Mouse (Mus musculus) lung, postnatal 14 days (tissue): ENCODE data around the gene Wbp1.

ENCODE experiments used
- DNase-seq: peaks from one replicate; pipeline ENCODE4 v3.0.0; 2021

The Wbp1 gene

DNA sequence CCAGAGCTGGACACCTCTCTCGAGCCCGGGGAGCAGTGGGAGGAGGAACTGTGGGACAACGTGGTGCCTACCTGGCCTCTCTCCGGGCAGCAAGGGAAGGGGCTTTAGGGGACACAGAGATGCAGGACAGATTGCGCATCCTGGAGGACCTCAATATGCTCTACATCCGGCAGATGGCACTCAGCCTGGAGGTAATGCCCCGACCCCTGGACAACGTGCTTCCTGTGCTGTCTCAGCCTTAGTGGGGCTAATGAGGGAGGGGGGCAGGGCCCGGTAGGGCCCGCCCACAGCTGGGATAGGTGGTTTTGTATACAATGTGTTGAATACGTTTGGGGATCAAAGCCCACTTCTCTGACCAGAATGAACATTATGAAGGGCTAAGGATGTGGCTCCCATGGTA, 16.7 kb upstream of the Wbp1 start:
- DNase-seq: no peak

DNA sequence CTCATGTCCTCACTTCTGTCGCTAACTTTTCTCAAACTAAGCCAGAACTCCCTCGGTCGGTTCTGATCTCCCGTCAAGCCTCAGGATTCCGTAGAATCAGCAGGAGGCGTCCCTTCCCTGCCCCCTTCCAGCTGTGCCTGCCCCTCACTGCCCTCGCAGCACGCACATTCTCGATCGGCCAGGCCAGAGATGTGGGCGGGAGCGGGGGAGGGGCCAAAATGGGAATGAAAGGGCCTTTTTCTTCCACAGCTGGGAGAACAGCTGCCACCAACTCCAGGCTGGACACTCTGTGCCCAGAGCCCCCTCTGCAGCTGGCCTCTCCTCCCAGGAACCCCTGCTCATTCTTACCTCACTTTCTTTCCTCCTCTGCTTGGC, 16.2 kb upstream of the Wbp1 start:
- peak; percentile 89 for DNase-seq

DNA sequence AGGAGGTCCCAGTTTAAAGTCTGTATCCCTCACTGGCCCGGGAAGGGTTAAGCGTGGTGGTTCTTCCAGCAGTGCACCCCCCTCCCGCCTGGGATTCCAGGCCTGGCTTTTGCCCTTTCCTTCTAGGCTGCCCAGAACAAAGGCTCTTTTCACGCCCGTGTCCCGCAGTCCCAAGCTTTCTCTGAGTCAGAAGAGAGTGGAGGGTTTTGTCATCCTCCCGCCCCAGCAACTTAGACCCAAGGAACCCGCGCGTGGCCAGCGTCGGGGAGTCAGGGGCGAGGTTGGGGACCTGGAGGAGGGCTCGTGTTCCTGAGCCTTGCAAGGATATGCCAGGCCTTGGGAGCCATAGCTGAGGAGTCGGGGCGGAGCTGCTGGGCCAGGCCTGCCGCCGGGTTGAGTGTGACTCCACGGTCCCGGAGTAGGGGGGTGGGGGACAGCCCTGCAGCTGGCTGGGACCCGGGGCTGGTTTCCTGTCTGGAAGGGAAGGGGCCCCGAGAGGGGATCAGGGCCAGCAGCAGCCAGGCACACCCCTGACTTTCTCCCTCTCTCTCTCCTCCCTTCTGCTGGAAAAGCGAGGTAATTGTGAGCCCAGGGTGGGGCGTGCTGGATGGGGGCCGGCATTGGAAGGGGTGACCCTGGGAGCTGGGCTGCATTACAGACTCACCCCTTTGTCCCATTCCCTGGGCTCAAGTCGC, 15.7 kb upstream of the Wbp1 start:
- peak; percentile 68 for DNase-seq

DNA sequence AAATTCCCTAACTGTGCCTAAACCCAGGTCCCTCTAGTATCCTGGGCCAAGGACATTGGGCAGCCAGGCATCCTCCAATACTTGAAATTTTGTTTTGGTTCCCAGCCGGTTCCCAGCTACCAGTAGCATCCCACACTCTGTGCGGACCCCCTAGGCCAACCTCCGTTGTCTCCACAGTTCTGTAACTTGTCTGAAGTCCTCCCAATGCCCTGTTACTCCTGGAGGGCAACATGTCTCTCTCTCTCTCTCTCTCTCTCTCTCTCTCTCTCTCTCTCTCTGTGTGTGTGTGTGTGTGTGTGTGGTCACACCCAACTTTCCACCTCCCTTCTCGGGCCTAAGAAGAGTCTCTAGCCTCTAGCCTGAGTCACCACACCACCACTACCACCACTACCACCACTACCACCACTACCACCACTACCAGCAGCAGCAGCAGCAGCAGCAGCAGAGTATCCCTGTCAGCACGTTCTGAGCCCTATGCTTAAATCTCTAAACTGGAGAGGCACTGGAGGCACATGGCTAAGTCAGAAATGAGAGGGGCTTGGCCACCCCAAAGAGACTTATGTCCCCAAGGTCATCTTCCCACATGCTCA, 15.0 kb upstream of the Wbp1 start:
- no peak for DNase-seq

DNA sequence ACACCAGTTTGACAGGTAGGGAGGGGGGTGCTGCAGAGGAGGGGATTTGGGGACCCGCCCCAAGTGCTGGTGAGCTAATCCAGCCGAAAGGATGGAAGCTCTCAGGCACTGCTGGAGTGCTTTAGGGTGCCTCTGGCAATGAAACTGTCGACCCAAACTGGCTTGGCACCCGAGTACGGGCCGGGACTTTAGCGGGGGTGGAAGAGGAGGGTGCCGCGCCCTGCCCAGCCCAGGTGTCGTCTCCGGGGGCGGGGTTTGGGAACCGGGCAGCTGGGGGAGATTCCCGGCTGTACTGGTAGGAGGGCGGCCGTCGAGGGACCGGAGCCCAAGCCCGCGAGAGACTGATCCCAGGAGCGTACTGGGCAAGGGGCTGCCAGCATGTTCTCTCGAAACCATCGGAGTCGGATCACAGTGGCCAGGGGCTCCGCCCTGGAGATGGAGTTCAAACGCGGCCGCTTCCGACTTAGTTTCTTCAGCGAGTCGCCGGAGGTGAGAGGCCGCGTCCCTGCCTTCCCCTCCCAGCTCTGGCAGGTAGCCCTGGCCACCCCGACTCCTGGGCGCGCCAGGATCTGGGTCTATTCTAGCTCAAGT, 14.3 kb upstream of the Wbp1 start:
- peak; percentile 66 for DNase-seq

DNA sequence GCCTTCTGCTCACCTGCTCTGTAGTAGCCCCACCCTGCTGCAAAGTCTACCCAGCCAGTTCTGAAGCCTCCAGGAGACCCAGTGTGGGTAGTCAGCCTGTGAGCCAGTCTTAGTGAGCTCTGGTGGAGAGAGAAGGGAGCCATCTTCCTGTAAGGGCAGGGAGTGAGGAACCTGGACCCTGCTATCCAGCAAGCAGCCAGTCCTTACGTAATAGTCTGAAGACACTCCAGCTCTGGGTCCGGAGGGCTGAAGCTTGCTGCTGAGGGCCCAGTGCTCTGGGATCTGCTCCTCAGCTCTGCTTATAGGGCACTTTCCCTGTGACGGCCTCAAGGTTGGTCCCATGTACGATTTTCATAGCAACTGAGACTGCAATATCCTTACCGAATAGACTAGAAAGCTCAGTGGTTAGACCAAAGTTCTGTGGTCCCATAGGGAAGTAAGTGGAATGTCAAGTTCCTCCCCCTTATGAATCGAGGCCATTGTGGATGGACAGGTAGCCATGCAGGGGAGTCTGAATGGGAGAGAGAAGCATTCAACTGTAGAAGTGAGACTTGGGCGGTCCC, 13.7 kb upstream of the Wbp1 start, which contains the start of gene Rtkn:
Gene Rtkn, plus strand, starts transcription at position 513 of the 563 bp plus-strand sequence.
- no peak for DNase-seq

DNA sequence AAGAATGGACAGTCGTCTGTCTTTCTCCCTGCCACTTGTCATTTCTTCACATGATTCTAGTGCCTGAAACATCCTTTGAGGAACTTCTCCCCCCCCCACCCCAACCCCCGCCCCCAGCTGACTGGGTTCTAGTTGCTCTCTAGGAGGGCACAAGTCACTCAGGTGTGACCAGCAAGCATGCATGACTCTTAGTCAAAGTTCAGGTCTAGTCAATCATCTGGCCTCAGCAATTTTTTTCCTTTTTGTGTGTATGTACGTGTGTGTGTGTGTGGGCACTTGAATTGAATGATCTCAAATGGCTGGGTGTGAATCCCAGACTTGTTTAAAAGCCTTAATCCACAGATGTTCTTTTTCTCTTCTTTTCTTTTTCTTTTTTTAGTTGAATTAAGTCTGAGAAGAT, 12.9 kb upstream of the Wbp1 start:
- DNase-seq: no peak

DNA sequence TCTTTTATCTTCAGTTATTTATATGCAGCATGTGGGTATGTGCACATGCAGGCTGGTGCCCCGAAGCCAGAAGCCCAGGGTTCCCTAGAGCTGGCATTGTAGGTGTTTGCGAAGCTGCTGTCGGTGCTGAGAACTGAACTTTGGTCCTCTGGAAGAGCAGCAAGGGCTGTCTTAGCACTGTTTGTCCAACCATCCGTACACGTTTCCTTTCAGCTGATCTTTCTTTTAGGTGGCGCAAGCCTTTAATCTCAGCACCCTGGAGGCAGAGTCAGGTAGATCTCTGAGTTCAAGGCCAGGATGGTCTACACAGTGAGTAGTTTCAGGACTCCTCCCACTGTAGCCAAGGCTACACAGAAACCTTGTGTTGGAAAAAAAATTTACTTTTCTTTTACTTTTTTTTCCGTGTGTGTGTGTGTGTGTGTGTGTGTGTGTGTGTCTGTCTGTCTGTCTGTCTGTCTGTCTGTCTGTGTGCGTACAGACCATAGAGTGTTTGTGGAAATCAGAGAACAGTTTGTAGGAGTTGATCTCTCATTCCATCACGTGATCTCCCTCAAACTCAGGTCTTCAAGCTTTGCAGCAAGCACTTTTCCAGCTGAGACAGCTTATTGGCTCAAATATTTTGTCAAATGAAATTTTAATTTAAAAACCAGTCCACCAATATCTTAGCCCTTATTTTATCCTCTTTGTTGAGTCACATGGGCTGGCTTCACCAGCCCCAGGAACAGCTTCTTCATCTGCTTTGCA, 11.0 kb upstream of the Wbp1 start:
- no peak for DNase-seq

DNA sequence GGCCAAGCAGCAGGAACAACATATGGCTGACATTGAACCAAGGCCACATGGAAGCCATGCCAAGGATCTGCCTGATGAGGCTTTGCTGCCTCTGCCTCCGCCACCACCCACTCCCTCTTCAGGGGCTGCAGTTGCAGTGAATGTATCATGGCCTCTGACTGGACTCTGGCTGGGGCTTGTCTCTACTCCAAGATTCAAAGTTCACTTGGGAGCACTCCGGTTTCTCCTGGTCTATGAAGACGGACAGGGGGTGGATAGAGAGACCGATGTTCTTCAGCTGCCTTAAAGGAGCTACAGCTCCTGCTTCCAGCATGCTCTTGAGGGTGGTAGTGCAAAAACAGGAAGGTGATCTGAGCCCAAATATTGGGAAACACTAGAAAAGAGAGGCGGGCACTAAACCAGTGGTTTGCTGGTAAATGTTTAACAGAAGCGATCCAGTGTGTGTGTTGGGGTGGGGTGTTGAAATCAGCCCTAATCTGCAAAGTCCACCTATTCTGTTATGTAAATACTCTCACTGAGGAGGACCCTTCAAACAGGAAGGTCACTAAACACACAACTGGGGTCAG, 10.2 kb upstream of the Wbp1 start:
- DNase-seq: no peak

DNA sequence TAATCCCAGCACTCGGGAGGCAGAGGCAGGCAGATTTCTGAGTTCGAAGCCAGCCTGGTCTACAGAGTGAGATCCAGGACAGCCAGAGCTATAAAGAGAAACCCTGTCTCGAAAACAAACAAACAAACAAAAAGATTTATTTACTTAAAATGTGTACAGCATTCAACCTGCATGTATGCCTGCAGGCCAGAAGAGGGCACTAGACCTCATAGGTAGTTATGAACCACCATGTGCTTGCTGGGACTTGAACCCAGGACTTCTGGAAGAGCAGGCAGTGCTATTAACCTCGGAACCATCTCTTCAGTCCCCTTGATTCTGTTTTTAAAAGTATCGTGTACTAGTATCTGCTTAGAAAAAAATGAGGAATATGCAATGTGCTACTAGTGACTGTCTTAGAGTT, 6.1 kb upstream of the Wbp1 start:
- DNase-seq: no peak

DNA sequence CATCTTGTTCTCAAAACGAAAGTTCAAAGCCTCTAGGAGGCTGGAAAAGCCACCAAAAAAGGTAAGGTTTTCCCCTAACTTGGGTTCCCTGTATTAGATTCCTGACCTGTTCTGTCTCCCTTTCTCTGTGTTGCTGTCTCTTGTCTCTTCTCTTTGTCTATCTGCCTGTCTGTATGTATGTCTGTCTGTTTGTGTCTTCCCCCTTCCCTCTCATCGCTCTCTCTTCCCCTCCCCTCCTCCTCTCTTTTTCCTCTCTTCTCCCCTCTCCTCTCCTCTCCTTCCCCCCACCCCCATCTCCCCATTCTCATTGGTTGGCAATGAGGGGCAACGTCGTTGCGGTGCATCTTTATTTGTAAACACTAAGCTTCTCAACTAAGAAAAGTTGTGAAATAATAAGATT, 4.0 kb upstream of the Wbp1 start, which contains the start of gene Ino80b:
Gene Ino80b, minus strand, starts transcription at position 101 of the 400 bp plus-strand sequence.
- DNase-seq: no peak

DNA sequence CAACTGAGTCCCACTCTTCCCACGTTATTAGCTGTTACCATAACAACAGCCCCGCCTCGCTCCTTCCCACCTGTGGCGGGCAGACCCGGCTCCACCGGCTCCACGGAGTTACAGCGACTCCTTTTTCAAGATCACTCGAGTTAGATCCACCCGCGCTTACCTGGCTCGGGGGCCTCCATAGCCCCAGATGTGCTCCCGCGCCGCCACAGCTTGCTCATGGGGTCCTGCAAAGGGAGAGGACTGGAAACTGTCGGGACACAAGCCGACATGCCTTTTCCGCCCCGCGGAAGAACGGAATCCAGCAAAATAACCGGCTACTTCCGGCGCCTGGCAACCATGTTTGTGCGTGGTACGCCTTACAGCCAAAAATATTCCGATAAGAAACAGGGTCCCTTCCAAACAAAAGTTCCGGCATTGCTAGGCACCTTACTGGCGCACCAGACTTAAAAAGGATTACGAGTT, 3.5 kb upstream of the Wbp1 start:
- peak; percentile 91 for DNase-seq

DNA sequence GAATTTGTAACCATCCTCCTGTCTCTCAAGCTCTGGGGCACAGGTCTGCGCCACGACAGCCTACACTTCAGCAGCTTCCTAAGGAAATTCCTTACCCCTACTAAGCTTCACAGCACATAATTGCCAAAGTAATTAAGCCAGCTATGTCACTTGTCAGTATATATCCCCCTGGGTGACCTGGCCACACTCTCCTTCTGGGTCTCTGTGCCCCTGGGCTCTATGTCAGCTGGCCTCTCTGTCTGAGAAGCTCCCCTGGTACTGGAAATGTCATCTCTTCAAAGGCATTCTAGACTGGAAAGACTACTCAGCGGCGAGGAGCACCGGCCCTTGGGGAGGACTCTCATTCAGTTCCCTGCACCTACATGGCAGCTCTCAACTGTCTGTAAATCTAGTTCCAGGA, 1.6 kb upstream of the Wbp1 start:
- no peak for DNase-seq

DNA sequence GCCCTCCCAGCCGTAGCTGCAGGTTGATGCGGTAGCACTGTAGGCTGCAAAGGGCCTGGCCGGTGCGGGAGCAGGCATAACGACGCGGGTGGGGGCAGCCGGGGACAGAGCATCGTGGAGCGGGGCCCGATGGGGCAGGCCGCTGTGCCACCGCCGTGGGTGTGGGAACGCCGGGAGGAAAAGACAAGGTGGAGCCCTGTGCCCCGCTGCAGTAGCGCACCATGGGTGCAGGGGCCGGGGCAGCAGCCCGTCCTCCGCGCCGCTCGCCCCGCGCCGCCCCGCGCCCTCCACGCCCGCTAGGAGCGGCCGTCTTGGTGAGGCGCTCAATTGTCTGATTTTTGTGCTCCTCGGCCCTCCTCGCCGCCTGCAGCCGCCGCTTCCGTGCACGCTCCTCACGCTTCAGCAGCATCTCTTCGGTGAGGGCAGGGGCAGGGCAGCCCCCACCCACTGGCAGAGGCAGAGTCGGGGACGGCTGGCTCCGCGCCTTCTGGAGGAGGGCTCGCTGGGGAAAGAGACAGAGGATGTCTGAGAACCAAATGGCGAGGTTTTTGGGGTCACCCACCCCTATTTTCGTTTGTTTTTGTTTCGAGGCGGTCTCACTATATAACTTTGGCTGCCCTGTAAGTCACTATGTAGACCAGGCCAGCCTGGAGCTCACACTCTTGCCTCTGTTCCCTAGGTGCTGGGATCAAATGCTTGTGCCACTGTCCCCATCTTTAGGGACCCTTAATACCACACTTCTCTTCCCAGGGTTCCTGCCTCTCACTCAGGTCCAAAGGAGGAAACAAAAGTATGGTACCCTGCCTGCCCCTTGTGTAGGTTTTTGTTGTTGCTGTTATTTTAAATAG, 728 bp upstream of the Wbp1 start:
- no peak for DNase-seq

DNA sequence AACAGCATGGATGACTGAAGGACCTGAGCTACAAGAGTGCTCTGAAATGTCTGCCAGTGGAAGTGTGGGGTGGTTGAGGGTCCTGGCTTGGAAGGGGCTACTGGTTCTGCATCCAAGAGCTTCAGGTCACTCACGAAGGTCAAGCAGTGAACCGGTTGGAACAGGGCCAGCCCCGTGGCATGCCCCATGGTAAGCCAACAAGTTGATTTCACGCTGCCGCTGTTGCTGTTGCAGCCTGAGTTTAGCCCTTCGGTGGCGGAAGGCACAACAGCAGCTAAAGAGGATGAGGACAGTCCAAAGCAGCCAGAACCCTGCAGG, 1.7 kb downstream of the Wbp1 start:
- DNase-seq: no peak

DNA sequence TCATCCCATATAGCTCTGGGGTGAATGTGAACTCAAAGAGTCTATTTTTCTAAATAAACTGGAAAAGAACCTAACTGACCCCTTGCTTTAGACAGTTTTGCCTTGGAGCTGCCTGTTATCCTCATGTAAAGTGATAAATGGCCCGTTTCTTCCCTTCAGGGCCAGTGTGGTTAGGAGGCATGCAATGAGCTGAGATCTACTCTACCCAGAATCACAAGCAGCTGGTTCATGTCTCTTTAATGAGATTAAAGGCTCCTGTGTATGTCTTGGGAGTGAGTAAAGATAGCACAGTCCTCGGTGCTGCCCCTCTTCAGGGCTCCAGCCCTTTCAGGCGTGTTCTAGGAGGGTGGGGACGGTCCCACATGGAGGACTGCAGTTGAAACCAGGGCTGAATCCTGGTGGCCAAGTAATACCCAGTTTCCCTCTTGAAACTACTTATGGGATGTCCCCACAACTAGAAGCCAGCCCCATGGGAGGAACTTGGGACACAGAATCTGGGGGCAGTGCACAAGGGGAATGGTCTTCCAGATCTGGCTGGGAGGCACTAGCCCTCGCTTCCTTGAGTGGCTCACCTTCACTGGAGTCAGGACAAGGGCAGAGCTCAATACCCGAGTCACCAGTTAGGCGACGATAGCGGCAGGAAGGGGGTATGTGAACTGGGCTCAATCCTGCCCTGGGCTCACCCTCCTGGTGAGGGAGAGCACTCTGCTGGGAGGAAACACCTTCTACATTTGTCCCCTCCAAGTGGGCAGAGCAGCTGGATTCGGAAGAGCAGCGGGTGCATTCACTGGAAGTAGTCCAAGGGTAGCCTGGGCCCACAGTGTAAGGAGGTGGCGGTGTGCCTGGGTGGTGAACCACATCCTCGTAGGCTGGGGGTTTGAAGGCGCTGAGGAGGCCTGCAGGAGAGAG, 2.3 kb downstream of the Wbp1 start:
- DNase-seq: no peak

DNA sequence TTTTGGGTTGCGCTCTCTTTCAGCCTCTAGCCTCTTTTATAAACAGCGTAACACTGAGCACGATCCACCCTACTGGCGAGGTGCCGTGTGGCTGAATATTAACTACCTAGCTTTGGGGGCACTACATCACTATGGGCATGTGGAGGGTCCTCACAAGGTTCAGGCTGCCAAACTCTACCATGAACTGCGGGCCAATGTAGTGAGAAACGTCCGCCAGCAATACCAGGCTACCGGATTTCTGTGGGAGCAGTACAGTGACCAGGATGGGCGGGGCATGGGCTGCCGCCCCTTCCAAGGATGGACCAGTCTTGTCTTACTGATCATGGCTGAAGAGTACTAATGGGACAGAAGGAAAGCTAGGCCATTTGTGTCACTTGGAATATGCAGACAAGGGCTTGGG, 3.0 kb downstream of the Wbp1 start:
- no peak for DNase-seq

DNA sequence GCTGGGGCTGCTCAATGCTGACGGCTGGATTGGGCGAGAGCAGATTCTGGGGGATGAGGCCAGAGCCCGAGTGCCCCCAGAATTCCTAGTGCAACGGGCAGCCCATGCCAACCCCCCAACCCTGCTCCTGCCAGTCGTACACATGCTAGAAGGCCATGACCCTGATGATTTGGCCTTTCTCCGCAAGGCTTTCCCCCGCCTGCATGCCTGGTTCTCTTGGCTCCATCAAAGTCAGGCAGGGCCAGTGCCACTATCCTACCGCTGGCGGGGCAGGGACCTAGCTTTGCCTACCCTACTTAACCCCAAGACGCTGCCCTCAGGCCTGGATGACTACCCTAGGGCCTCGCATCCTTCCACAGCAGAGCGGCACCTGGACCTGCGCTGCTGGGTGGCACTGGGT, 3.7 kb downstream of the Wbp1 start:
- DNase-seq: no peak

DNA sequence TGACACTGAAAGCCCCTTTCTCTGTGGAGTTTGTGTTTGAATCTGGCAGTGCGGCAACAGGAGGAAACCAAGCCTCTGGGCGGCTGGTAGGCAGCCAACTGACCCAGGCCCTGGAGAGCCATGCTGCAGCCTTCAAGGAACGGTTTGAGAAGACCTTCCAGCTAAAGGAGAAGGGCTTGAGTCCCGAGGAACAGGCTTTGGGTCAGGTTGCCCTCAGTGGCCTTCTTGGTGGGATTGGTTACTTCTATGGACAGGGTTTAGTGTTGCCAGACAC, 4.3 kb downstream of the Wbp1 start:
- DNase-seq: no peak

DNA sequence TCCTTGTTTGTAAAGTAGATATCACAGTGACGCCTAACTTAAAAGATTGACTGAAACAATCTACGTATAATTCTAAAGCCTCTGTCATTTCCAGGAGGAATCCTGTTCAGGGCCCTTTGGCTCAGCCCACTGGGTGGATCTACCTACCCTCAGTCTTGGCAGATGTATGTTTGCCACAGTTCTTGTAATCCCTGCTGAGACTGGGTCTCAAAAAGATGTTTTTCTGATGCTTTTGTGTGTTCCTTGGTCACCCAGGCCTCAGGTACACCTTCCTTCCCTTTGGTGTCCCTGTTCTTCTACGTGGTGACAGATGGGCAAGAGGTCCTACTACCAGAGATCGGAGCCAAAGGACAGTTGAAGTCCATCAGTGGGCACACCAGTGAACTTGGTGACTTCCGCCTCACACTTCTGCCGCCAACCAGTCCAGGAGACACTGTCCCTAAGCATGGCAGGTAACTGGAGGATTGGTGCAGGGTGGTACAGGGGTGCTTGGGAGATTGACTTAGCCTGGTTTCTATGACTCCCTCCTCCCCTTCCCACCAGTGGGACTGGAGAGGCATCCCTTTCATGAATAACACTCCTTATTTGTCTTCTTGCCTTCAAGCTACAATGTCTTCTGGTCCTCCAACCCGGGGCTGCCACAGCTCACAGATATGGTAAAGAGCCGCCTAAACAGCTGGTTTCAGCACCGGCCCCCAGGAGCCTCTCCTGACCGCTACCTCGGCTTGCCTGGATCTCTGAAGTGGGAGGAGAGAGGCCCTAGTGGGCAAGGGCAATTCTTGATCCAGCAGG, 4.8 kb downstream of the Wbp1 start:
- no peak for DNase-seq
